8 mouse cellular contexts compared by ENCODE assay signal in genomic region chr11:23067395-23068136, GRCm38 (mm10).
DNase-seq lines count a peak whose midpoint lies in the region; ATAC-seq and TF ChIP-seq lines count a peak whose summit lies in the region.

No protein-coding gene starts in this region.

- peak overlapping the region; percentile 86 for H3K9ac ChIP-seq in hindbrain, embryonic 14.5 days

- DNase-seq in Patski (ENCODE audit: low read depth, low spot score), result peak; percentile 56
- DNase-seq in cerebellum, postnatal 14 days, result peak; percentile 93 to 95
- peak; percentile 82 to 84 for DNase-seq in frontal cortex, postnatal 14 days (ENCODE audit: low spot score in 2 of 2)
- DNase-seq in hindbrain, embryonic 14.5 days (ENCODE audit: low spot score), result peak; percentile 95
- peak; percentile 89 to 91 for DNase-seq in layer of hippocampus, postnatal 36 days
- peak; percentile 89 for DNase-seq in lung, postnatal 36 days
- DNase-seq in retina, postnatal 1 day, result peak; percentile 94
- peak; percentile 81 to 86 for DNase-seq in urinary bladder, adult 18-20 months (ENCODE audit: low spot score in 2 of 2)

- peak overlapping the region; percentile 83 for H3K27ac ChIP-seq in hindbrain, embryonic 14.5 days

- CTCF ChIA-PET in Patski (lab: Charles Lee), result no interaction called here

- ATAC-seq in Patski, result peak; percentile 98
- peak; percentile 100 for ATAC-seq in hindbrain, embryonic 14.5 days (ENCODE audit: low FRiP score)

- no peaks in the 10 kb centered on the region for H3K27me3 ChIP-seq in Patski
- H3K27me3 ChIP-seq in hindbrain, embryonic 14.5 days (ENCODE audit: control insufficient read depth, insufficient read depth, low read length), result no peaks in the 10 kb centered on the region

- no peak for TF ChIP-seq CTCF in Patski (IDR thresholded peaks at IDR 0.05)

- in situ Hi-C loops in Patski (cut with MboI; ENCODE audit: low pct_unique_long_range_greater_than_20kb), result loop anchor here (5.0 kb wide), 1 partner anchor 60 kb away; the partner anchor contains the start of gene Fam161a

- under 1% methylated on average over 49 of the region's 49 CpGs for WGBS in hindbrain, embryonic 14.5 days

- peak overlapping the region; percentile 59 for H3K4me2 ChIP-seq in hindbrain, embryonic 14.5 days (replicated peaks)

- H3K36me3 ChIP-seq in hindbrain, embryonic 14.5 days (replicated peaks; ENCODE audit: control insufficient read depth, insufficient read depth), result no peaks in the 10 kb centered on the region

- peaks cover 6% of the 10 kb centered on the region for H3K4me1 ChIP-seq in hindbrain, embryonic 14.5 days (replicated peaks; ENCODE audit: control insufficient read depth, insufficient read depth, low read length)

- H3K9me3 ChIP-seq in hindbrain, embryonic 14.5 days (ENCODE audit: control insufficient read depth, low read length), result no peaks in the 10 kb centered on the region

- POLR2A ChIA-PET in Patski (lab: Charles Lee), result interaction anchor here (1.3 to 1.5 kb wide), 2 partner anchors 20 to 77 kb away, joined by 3 read pairs; no protein-coding TSS in a partner anchor

- H3K4me3 ChIP-seq in hindbrain, embryonic 14.5 days (replicated peaks; ENCODE audit: low read length), result peak overlapping the region; percentile 73

Comparison
In these comparisons a context has a peak if more than half of its experiments do, and no peak if none do; other contexts are left out.
1. Peak in every context shown above with its lines: DNase-seq, ATAC-seq, H3K4me3 ChIP-seq and H3K27ac ChIP-seq.